Mouse (Mus musculus) liver, adult 2 months (tissue): ENCODE measurements around the gene Taz.

Experiments
- CTCF ChIP-seq: fragments of 200-500 bp; IDR thresholded peaks from 2 replicates; pipeline ENCODE4 v1.5.1; 2011; ENCODE audit warnings: low read depth, low read length, control low read depth
- POLR2A ChIP-seq: fragments of 200-500 bp; IDR thresholded peaks from 2 replicates; pipeline ENCODE4 v1.6.1; 2011; ENCODE audit warnings: low read length, control low read depth; ENCODE audit not compliant: insufficient read depth; ENCODE audit errors: extremely low read depth

GRCm38 (mm10) chrX:74283092-74283437 lies 1.4 kb downstream of the Taz start:
- TF ChIP-seq POLR2A (no peak), CTCF (no peak)
